Mouse (Mus musculus): ENCODE data around the gene Exoc5. TPM values are rescaled to one million over a fixed set of nuclear protein-coding genes. Genes with fewer than 3 reads are reported as not detected.

Gene Exoc5
- polyA plus RNA-seq (2015; fragmentation: Nextera tagmentation; extraction: Ambion mirVana), result 32.4 and 33.9 TPM in 2 replicates

GRCm38 (mm10) chr14:49066274-49066823 lies at the start of gene Exoc5:
Gene Exoc5 (minus strand): TSS chr14:49066653.

GRCm38 (mm10) chr14:49065529-49066273 lies 752 bp downstream of the Exoc5 start, which contains the start of gene Ap5m1:
Gene Ap5m1 (plus strand): TSS chr14:49066097.

Other genes with a start within 250 kb of the Exoc5 start
- 16.7 and 17.5 TPM in 2 replicates for gene Ap5m1, start 556 bp downstream of the Exoc5 start, polyA plus RNA-seq (2015; fragmentation: Nextera tagmentation; extraction: Ambion mirVana)
- gene Naa30, start 105.6 kb upstream of the Exoc5 start, polyA plus RNA-seq (2015; fragmentation: Nextera tagmentation; extraction: Ambion mirVana), result 11.1 and 13.2 TPM in 2 replicates
- gene ccdc198, start 178.8 kb upstream of the Exoc5 start, polyA plus RNA-seq (2015; fragmentation: Nextera tagmentation; extraction: Ambion mirVana), result 0.09 and 0.18 TPM in 2 replicates